Mouse (Mus musculus): ENCODE results near the gene Pfdn5. TPM values are rescaled to one million over a fixed set of nuclear protein-coding genes. Genes with fewer than 3 reads are reported as not detected.

Gene Pfdn5
- polyA plus RNA-seq, 1 experiment: 378 TPM

DNA sequence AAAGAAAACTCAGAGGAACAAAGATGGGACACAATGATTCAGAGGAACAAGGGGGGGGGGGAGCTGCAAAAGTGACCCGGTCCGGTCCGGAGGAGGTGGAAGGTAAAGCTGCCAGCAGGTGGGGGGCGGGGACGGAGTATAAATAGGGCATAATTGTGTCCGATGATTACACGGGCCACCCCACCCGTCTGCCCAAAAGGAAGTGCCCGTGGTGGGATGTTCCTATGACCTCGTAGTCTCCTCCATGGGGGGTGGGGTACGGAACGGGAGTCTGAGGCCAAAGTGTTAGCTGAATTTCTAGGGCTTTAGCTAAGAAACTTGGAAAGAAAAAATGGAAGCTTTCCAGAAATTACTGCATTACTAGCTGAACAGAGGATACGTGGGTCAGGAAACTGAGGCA is 44.1 kb downstream of the Pfdn5 start:
- H3K36me3 ChIP-seq (ENCODE audit: control insufficient read depth, insufficient read depth): no peaks in the 10 kb centered on the region
- no peak overlapping the region for H3K4me3 ChIP-seq (ENCODE audit: insufficient read depth, poor library complexity, severe bottlenecking)
- no peak overlapping the region for H3ac ChIP-seq (ENCODE audit: control insufficient read depth, insufficient read length, low read depth)
- no peaks in the 10 kb centered on the region for H3K79me2 ChIP-seq (ENCODE audit: control insufficient read depth, insufficient read depth)
- no peaks in the 10 kb centered on the region for H3K27me3 ChIP-seq (ENCODE audit: control insufficient read depth, insufficient read depth, insufficient read length)
- H3K79me3 ChIP-seq (ENCODE audit: low read depth): no peaks in the 10 kb centered on the region
- TF ChIP-seq CTCF (IDR thresholded peaks at IDR 0.05; ENCODE audit: control insufficient read depth, insufficient read depth, insufficient read length) (no peak), FOSL1 (IDR thresholded peaks at IDR 0.05; ENCODE audit: insufficient read depth, low read length, poor library complexity, severe bottlenecking) (no peak), MYOD1 (IDR thresholded peaks at IDR 0.05; ENCODE audit: control insufficient read depth, insufficient read length, low read depth) (no peak), CEBPB (IDR thresholded peaks at IDR 0.05; ENCODE audit: low read depth) (no peak), MAX (IDR thresholded peaks at IDR 0.05) (no peak), MYOG (IDR thresholded peaks at IDR 0.05; ENCODE audit: control insufficient read depth, extremely low read depth, insufficient read length) (no peak), USF1 (IDR thresholded peaks at IDR 0.05; ENCODE audit: low read depth) (no peak)

- H3K79me3 ChIP-seq (ENCODE audit: low read depth): no peaks in the 10 kb centered on the region
- H3ac ChIP-seq (ENCODE audit: control insufficient read depth, insufficient read length, low read depth): no peak overlapping the region
- no peak overlapping the region for H3K4me3 ChIP-seq (ENCODE audit: insufficient read depth, poor library complexity, severe bottlenecking)
- H3K27me3 ChIP-seq (ENCODE audit: control insufficient read depth, insufficient read depth, insufficient read length): no peaks in the 10 kb centered on the region
- H3K79me2 ChIP-seq (ENCODE audit: control insufficient read depth, insufficient read depth): no peaks in the 10 kb centered on the region
- TF ChIP-seq MYOG (IDR thresholded peaks at IDR 0.05; ENCODE audit: control insufficient read depth, extremely low read depth, insufficient read length): no peak
- TF ChIP-seq CTCF (IDR thresholded peaks at IDR 0.05; ENCODE audit: control insufficient read depth, insufficient read depth, insufficient read length): no peak
- no peak for TF ChIP-seq USF1 (IDR thresholded peaks at IDR 0.05; ENCODE audit: low read depth)
- TF ChIP-seq MAX (IDR thresholded peaks at IDR 0.05): no peak
- TF ChIP-seq MYOD1 (IDR thresholded peaks at IDR 0.05; ENCODE audit: control insufficient read depth, insufficient read length, low read depth): no peak
- H3K36me3 ChIP-seq (ENCODE audit: control insufficient read depth, insufficient read depth): no peaks in the 10 kb centered on the region
Observed at GRCm38 (mm10) chr15:102370727-102371126, 44.8 kb downstream of the Pfdn5 start.

- Histone ChIP-seq H3K36me3 (ENCODE audit: control insufficient read depth, insufficient read depth) (no peaks in the 10 kb centered on the region), H3K79me3 (ENCODE audit: low read depth) (no peaks in the 10 kb centered on the region), H3ac (ENCODE audit: control insufficient read depth, insufficient read length, low read depth) (peak overlapping the region; percentile 66), H3K4me3 (ENCODE audit: insufficient read depth, poor library complexity, severe bottlenecking) (peak overlapping the region; percentile 29), H3K79me2 (ENCODE audit: control insufficient read depth, insufficient read depth) (no peaks in the 10 kb centered on the region), H3K27me3 (ENCODE audit: control insufficient read depth, insufficient read depth, insufficient read length) (no peaks in the 10 kb centered on the region)
- TF ChIP-seq MYOG (IDR thresholded peaks at IDR 0.05; ENCODE audit: control insufficient read depth, extremely low read depth, insufficient read length) (no peak), FOSL1 (IDR thresholded peaks at IDR 0.05; ENCODE audit: insufficient read depth, low read length, poor library complexity, severe bottlenecking) (no peak), MYOD1 (IDR thresholded peaks at IDR 0.05; ENCODE audit: control insufficient read depth, insufficient read length, low read depth) (peak; percentile 58), CEBPB (IDR thresholded peaks at IDR 0.05; ENCODE audit: low read depth) (no peak)
Observed at GRCm38 (mm10) chr15:102376453-102377162, 50.7 kb downstream of the Pfdn5 start.

DNA sequence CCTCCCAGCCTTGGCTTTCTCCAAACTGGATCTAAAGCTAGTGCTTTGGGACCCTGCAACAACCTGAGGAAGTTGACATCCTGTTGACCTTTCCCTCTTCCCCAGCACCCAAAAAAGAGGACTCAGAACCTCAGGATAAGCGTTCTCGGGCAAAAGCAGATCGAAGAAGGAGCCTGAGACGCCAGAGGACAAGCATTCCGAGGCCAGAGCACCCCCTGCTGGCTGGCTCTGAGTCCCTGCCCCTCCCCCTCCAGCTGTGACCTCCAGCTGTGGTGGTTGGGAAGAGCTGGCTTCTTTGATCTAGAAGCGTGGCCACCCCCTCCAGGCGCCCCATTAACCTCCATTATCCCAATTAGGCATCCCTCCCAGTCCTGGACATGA is 51.2 kb downstream of the Pfdn5 start:
- Histone ChIP-seq H3K36me3 (ENCODE audit: control insufficient read depth, insufficient read depth) (no peaks in the 10 kb centered on the region), H3K79me2 (ENCODE audit: control insufficient read depth, insufficient read depth) (no peaks in the 10 kb centered on the region), H3K4me3 (ENCODE audit: insufficient read depth, poor library complexity, severe bottlenecking) (peak overlapping the region; percentile 29), H3K79me3 (ENCODE audit: low read depth) (no peaks in the 10 kb centered on the region), H3ac (ENCODE audit: control insufficient read depth, insufficient read length, low read depth) (peak overlapping the region; percentile 66), H3K27me3 (ENCODE audit: control insufficient read depth, insufficient read depth, insufficient read length) (no peaks in the 10 kb centered on the region)
- TF ChIP-seq MYOG (IDR thresholded peaks at IDR 0.05; ENCODE audit: control insufficient read depth, extremely low read depth, insufficient read length): no peak
- no peak for TF ChIP-seq FOSL1 (IDR thresholded peaks at IDR 0.05; ENCODE audit: insufficient read depth, low read length, poor library complexity, severe bottlenecking)
- no peak for TF ChIP-seq CEBPB (IDR thresholded peaks at IDR 0.05; ENCODE audit: low read depth)
- TF ChIP-seq MAX (IDR thresholded peaks at IDR 0.05): peak; percentile 27
- TF ChIP-seq MYOD1 (IDR thresholded peaks at IDR 0.05; ENCODE audit: control insufficient read depth, insufficient read length, low read depth): peak; percentile 57
- TF ChIP-seq USF1 (IDR thresholded peaks at IDR 0.05; ENCODE audit: low read depth): no peak
- TF ChIP-seq CTCF (IDR thresholded peaks at IDR 0.05; ENCODE audit: control insufficient read depth, insufficient read depth, insufficient read length): peak; percentile 98

GRCm38 (mm10) chr15:102377810-102378262 is 51.9 kb downstream of the Pfdn5 start:
- no peak for TF ChIP-seq FOSL1 (IDR thresholded peaks at IDR 0.05; ENCODE audit: insufficient read depth, low read length, poor library complexity, severe bottlenecking)
- TF ChIP-seq CTCF (IDR thresholded peaks at IDR 0.05; ENCODE audit: control insufficient read depth, insufficient read depth, insufficient read length): no peak
- TF ChIP-seq MYOG (IDR thresholded peaks at IDR 0.05; ENCODE audit: control insufficient read depth, extremely low read depth, insufficient read length): no peak
- TF ChIP-seq USF1 (IDR thresholded peaks at IDR 0.05; ENCODE audit: low read depth): no peak
- peak; percentile 14 for TF ChIP-seq CEBPB (IDR thresholded peaks at IDR 0.05; ENCODE audit: low read depth)
- TF ChIP-seq MAX (IDR thresholded peaks at IDR 0.05): peak; percentile 94
- TF ChIP-seq MYOD1 (IDR thresholded peaks at IDR 0.05; ENCODE audit: control insufficient read depth, insufficient read length, low read depth): peak; percentile 74
- Histone ChIP-seq H3K27me3 (ENCODE audit: control insufficient read depth, insufficient read depth, insufficient read length) (no peaks in the 10 kb centered on the region), H3ac (ENCODE audit: control insufficient read depth, insufficient read length, low read depth) (no peak overlapping the region), H3K4me3 (ENCODE audit: insufficient read depth, poor library complexity, severe bottlenecking) (no peak overlapping the region), H3K36me3 (ENCODE audit: control insufficient read depth, insufficient read depth) (no peaks in the 10 kb centered on the region), H3K79me3 (ENCODE audit: low read depth) (no peaks in the 10 kb centered on the region), H3K79me2 (ENCODE audit: control insufficient read depth, insufficient read depth) (no peaks in the 10 kb centered on the region)

Other genes starting within 250 kb of the Pfdn5 start
- gene Tns2, start 225.7 kb upstream of the Pfdn5 start, polyA plus RNA-seq (2012; fragmentation: generic; extraction: Trizol): 67.8 TPM
- gene Spryd3, start 189.9 kb upstream of the Pfdn5 start, polyA plus RNA-seq (2012; fragmentation: generic; extraction: Trizol): 47.1 TPM
- 297 TPM for gene Igfbp6, start 181.8 kb upstream of the Pfdn5 start, polyA plus RNA-seq (2012; fragmentation: generic; extraction: Trizol)
- 0.06 TPM for gene Soat2, start 175.6 kb upstream of the Pfdn5 start, polyA plus RNA-seq (2012; fragmentation: generic; extraction: Trizol)
- 45.8 TPM for gene Zfp740, start 122.9 kb upstream of the Pfdn5 start, polyA plus RNA-seq (2012; fragmentation: generic; extraction: Trizol)
- gene Csad, start 121.4 kb upstream of the Pfdn5 start, polyA plus RNA-seq (2012; fragmentation: generic; extraction: Trizol): 26.4 TPM
- 58.8 TPM for gene Itgb7, start 94.2 kb upstream of the Pfdn5 start, polyA plus RNA-seq (2012; fragmentation: generic; extraction: Trizol)
- 92.5 TPM for gene Rarg, start 68.6 kb upstream of the Pfdn5 start, polyA plus RNA-seq (2012; fragmentation: generic; extraction: Trizol)
- gene Gm9918, start 55.6 kb upstream of the Pfdn5 start, polyA plus RNA-seq (2012; fragmentation: generic; extraction: Trizol): not detected
- 126 TPM for gene Mfsd5, start 46.7 kb upstream of the Pfdn5 start, polyA plus RNA-seq (2012; fragmentation: generic; extraction: Trizol)
- 47.0 TPM for gene Espl1, start 29.9 kb upstream of the Pfdn5 start, polyA plus RNA-seq (2012; fragmentation: generic; extraction: Trizol)
- 152 TPM for gene Myg1, start 5.6 kb downstream of the Pfdn5 start, polyA plus RNA-seq (2012; fragmentation: generic; extraction: Trizol)
- 217 TPM for gene Aaas, start 24.7 kb downstream of the Pfdn5 start, polyA plus RNA-seq (2012; fragmentation: generic; extraction: Trizol)
- 10.8 TPM for gene Sp7, start 41.1 kb downstream of the Pfdn5 start, polyA plus RNA-seq (2012; fragmentation: generic; extraction: Trizol)
- gene Sp1, start 80.0 kb downstream of the Pfdn5 start, polyA plus RNA-seq (2012; fragmentation: generic; extraction: Trizol): 13.4 TPM
- gene Amhr2, start 119.3 kb downstream of the Pfdn5 start, polyA plus RNA-seq (2012; fragmentation: generic; extraction: Trizol): 0.07 TPM
- 113 TPM for gene Prr13, start 132.9 kb downstream of the Pfdn5 start, polyA plus RNA-seq (2012; fragmentation: generic; extraction: Trizol)
- gene Pcbp2, start 144.4 kb downstream of the Pfdn5 start, polyA plus RNA-seq (2012; fragmentation: generic; extraction: Trizol): 1,132 TPM
- not detected for gene Gm10337, start 177.6 kb downstream of the Pfdn5 start, polyA plus RNA-seq (2012; fragmentation: generic; extraction: Trizol)
- 11.2 TPM for gene Map3k12, start 190.9 kb downstream of the Pfdn5 start, polyA plus RNA-seq (2012; fragmentation: generic; extraction: Trizol)
- gene Tarbp2, start 192.1 kb downstream of the Pfdn5 start, polyA plus RNA-seq (2012; fragmentation: generic; extraction: Trizol): 127 TPM
- gene Npff, start 198.8 kb downstream of the Pfdn5 start, polyA plus RNA-seq (2012; fragmentation: generic; extraction: Trizol): 0.94 TPM